Mouse (Mus musculus): Measurements from ENCODE around the gene Tbc1d22b. TPM values are rescaled to one million over a fixed set of nuclear protein-coding genes. Genes with fewer than 3 reads are reported as not detected.

Tbc1d22b gene
- total and polyA plus RNA-seq, 2 experiments from 2014 or later = 29.3 to 38.8 TPM

DNA sequence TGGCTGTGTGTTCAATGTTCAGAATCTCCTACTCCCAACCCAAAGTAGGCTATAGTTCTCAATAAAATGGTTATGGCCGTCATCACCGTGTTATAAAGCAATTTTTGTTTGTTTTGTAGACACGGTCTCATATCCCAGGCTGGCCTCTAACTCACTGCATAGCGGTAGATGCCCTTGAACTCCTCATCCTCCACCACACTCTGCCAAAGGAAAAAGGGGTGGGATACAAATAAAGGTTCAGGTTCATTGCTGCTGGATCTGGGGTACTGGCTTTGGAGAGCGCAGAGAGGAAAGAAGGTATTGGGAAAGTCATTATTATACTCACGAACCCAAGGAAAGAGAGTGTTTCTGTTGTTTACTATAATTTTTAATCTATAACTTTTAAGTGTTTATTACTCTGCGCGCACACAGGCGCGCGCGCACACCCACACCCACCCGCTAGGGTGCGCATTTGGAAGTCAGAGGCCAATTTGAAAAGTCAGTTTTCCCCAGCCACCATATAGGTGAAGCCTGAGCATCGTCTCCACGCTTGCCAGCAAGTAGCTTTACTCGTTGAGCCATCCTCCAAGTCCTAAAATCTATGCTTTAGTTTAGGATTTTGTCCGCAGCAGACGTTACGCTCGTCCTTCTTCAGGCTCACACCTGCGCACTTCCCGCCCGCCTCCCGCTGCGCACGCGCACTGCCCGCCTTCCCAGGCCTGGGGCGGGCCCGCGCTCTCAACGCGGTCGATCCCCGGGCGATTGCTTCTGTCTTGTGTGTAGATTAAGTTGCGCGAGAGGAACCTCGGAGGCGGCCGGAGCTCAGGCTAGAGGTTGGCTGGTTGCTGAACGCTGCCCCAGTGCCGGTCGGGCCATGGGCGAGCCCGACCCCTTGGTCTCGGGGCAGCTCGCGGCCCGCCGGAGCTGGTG is 64.8 kb downstream of the Tbc1d22b start, which contains the start of the genes Rnf8 and Gm28043:
Gene Rnf8, plus strand, starts transcription at position 676 of the 909 bp plus-strand sequence.
Gene Gm28043, plus strand, starts transcription at position 762 of the 909 bp plus-strand sequence.
- DNase-seq (peak; percentile 97), ATAC-seq (peak; percentile 97)
- H3K4me2 ChIP-seq (ENCODE audit: low read depth) = peak within 1 kb of the TSS; percentile 83
- TF ChIP-seq CTCF (IDR thresholded peaks at IDR 0.05; ENCODE audit: low read depth) = peak; percentile 72
- peak within 1 kb of the TSS; percentile 99 for H3K4me3 ChIP-seq (ENCODE audit: low read depth, low read length)
- H3K27me3 ChIP-seq (ENCODE audit: insufficient read depth, low read length) = no peaks in the 10 kb centered on the region
- no peaks in the 10 kb centered on the region for H3K9me3 ChIP-seq (ENCODE audit: low read length)
- 2% methylated on average over 52 of the region's 52 CpGs for WGBS
- H3K4me1 ChIP-seq (ENCODE audit: insufficient read depth) = peaks cover 16% of the 10 kb centered on the region; the same call in 1 of the 2 replicates
- peaks cover 7% of the 10 kb centered on the region; the same call in 1 of the 2 replicates for H3K36me3 ChIP-seq (ENCODE audit: insufficient read depth)
- H3K9ac ChIP-seq = peak within 1 kb of the TSS; percentile 93
- peak within 1 kb of the TSS; percentile 94 for H3K27ac ChIP-seq (ENCODE audit: low read depth, low read length)

DNA sequence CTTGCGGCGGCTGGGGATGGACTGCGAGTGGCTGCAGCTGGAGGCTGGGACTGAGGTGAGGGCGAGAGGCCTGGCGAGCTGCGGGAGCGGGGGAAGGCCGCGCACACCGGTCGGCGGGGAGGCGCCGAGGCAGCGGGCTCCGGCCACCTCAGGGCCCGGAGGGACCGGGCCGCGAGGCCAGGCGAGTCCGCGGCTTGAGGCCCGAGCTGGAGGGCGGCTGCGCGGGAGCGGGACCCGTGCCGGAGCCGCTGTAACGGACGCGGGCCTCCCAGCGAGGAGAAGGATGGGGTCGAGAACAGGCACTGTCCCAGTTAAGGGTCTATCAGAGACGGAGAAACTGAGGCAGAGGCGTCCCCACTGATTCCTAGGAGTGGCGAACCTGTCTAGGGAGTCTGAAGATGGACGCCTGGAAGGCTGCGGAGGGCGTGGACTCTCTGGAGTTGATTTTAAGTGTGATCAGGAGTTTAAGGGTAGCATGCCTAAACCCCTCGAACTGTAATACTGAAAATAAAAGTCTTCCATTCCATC is 65.5 kb downstream of the Tbc1d22b start:
- no peak for TF ChIP-seq CTCF (IDR thresholded peaks at IDR 0.05; ENCODE audit: low read depth)
- peaks cover 14% of the 10 kb centered on the region; the same call in 1 of the 2 replicates for H3K36me3 ChIP-seq (ENCODE audit: insufficient read depth)
- peak overlapping the region; percentile 83 for H3K4me2 ChIP-seq (ENCODE audit: low read depth)
- H3K4me3 ChIP-seq (ENCODE audit: low read depth, low read length) = peak overlapping the region; percentile 99
- DNase-seq = peak; percentile 25
- under 1% methylated on average over 41 of the region's 43 CpGs for WGBS
- H3K27ac ChIP-seq (ENCODE audit: low read depth, low read length) = peak overlapping the region; percentile 94
- no peaks in the 10 kb centered on the region for H3K27me3 ChIP-seq (ENCODE audit: insufficient read depth, low read length)
- peak overlapping the region; percentile 93 for H3K9ac ChIP-seq
- H3K4me1 ChIP-seq (ENCODE audit: insufficient read depth) = peaks cover 16% of the 10 kb centered on the region; the same call in 1 of the 2 replicates
- H3K9me3 ChIP-seq (ENCODE audit: low read length) = no peaks in the 10 kb centered on the region
- ATAC-seq = peak; percentile 66

DNA sequence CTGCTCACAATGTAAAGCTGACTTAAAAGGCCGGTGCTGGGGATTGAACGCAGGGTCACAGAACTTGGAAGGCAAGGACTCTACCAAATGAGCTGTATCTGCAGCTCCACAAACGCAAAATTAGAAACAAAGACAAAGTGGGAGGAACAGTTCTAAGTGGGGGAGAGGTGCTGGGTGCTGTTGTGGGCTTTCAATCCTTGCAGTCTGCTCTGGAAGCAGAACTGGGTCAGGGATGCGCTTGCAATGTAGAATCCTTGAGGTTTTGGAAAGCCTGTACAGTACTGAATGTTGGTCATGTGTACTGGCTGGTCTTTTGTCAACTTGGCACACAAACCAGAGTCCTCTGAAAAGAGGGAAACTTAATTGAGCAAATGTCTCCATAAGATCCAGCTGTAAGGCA is 66.0 kb downstream of the Tbc1d22b start:
- Histone ChIP-seq H3K27ac (ENCODE audit: low read depth, low read length) (peak overlapping the region; percentile 94), H3K36me3 (ENCODE audit: insufficient read depth) (peaks cover 14% of the 10 kb centered on the region; the same call in 1 of the 2 replicates), H3K27me3 (ENCODE audit: insufficient read depth, low read length) (no peaks in the 10 kb centered on the region), H3K4me1 (ENCODE audit: insufficient read depth) (peaks cover 16% of the 10 kb centered on the region; the same call in 1 of the 2 replicates), H3K4me2 (ENCODE audit: low read depth) (peak overlapping the region; percentile 83), H3K9ac (peak overlapping the region; percentile 93), H3K4me3 (ENCODE audit: low read depth, low read length) (peak overlapping the region; percentile 99), H3K9me3 (ENCODE audit: low read length) (no peaks in the 10 kb centered on the region)
- WGBS = 8% methylated on average over 4 of the region's 4 CpGs
- no peak for TF ChIP-seq CTCF (IDR thresholded peaks at IDR 0.05; ENCODE audit: low read depth)
- ATAC-seq (no peak), DNase-seq (peak; percentile 11)

GRCm38 (mm10) chr17:29619231-29619630 is 69.6 kb downstream of the Tbc1d22b start:
- Histone ChIP-seq H3K27ac (ENCODE audit: low read depth, low read length) (no peak overlapping the region), H3K27me3 (ENCODE audit: insufficient read depth, low read length) (no peaks in the 10 kb centered on the region), H3K9ac (no peak overlapping the region), H3K9me3 (ENCODE audit: low read length) (no peaks in the 10 kb centered on the region), H3K4me3 (ENCODE audit: low read depth, low read length) (no peak overlapping the region), H3K4me2 (ENCODE audit: low read depth) (no peak overlapping the region), H3K36me3 (ENCODE audit: insufficient read depth) (peaks cover 38% of the 10 kb centered on the region), H3K4me1 (ENCODE audit: insufficient read depth) (peaks cover 13% of the 10 kb centered on the region; the same call in 1 of the 2 replicates)
- no peak for DNase-seq
- WGBS = 92% methylated on average over 3 of the region's 3 CpGs
- TF ChIP-seq CTCF (IDR thresholded peaks at IDR 0.05; ENCODE audit: low read depth) = no peak
- ATAC-seq = no peak

DNA sequence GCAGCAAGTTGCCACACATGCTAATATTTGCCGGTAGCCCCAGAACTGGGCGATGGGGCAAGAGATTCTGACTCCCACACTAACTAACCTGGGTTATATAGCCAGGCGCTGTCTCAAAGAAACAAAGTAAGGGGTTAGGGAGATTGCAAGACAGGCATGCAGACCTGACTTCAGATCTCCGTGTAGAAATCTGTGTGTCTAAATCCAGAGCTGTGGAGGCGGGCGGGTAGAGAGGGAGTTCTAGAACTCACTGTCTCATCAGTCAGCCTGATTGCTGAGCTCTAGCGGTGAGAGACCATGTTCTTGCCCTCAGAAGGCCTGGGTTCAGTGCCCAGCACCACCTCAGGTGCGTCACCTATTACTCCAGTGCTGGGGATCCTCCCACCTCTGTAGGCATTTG is 73.9 kb downstream of the Tbc1d22b start:
- Histone ChIP-seq H3K27ac (ENCODE audit: low read depth, low read length) (no peak overlapping the region), H3K27me3 (ENCODE audit: insufficient read depth, low read length) (no peaks in the 10 kb centered on the region), H3K4me3 (ENCODE audit: low read depth, low read length) (no peak overlapping the region), H3K4me1 (ENCODE audit: insufficient read depth) (no peaks in the 10 kb centered on the region), H3K9ac (no peak overlapping the region), H3K36me3 (ENCODE audit: insufficient read depth) (peaks cover 63% of the 10 kb centered on the region), H3K9me3 (ENCODE audit: low read length) (no peaks in the 10 kb centered on the region), H3K4me2 (ENCODE audit: low read depth) (no peak overlapping the region)
- DNase-seq (no peak), ATAC-seq (no peak)
- 95% methylated on average over 8 of the region's 8 CpGs for WGBS
- TF ChIP-seq CTCF (IDR thresholded peaks at IDR 0.05; ENCODE audit: low read depth) = no peak

DNA sequence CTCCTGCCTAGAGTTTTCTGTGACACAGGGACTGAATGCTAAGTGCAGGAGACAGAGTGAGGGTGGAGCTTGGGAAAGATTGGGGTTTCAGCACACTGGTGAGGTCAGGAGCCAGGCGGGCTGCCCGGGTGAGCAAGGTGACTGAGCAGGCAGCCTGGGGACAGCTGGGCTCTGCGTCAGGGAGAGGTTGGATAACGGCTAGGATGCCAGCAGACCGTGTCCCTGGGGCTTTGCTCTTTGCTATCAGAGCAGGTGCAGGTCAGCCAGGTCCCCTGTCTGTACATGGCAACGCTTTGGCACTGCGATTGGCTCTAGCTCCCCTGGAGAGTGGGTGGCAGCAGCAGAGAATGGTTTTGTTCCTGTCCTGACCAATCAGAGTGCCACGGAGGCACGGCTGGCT is 77.7 kb downstream of the Tbc1d22b start:
- 90% methylated on average over 9 of the region's 9 CpGs for WGBS
- Histone ChIP-seq H3K9ac (no peak overlapping the region), H3K36me3 (ENCODE audit: insufficient read depth) (peaks cover 72% of the 10 kb centered on the region), H3K27ac (ENCODE audit: low read depth, low read length) (no peak overlapping the region), H3K4me2 (ENCODE audit: low read depth) (no peak overlapping the region), H3K4me3 (ENCODE audit: low read depth, low read length) (no peak overlapping the region), H3K27me3 (ENCODE audit: insufficient read depth, low read length) (no peaks in the 10 kb centered on the region), H3K4me1 (ENCODE audit: insufficient read depth) (no peaks in the 10 kb centered on the region), H3K9me3 (ENCODE audit: low read length) (no peaks in the 10 kb centered on the region)
- DNase-seq (no peak), ATAC-seq (no peak)
- TF ChIP-seq CTCF (IDR thresholded peaks at IDR 0.05; ENCODE audit: low read depth) = no peak

DNA sequence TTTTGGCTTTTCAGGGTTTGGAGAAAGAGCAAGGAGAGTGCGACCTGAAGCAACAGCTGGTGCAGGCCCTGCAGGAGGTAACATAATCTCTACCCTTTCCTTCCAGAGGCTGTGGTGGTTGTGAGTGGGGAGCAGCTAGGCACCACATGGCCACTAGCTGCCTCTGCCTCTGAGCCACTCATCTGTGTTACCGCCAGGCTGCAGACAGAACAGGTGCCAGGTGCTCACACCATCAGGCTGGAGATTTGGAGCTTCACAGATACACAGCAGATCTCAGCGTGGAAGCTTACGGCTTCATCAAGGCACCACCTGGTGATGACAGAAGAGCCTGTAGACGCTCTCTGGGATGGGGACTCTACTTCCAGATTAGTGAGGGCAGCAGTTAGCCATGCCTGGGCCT is 79.4 kb downstream of the Tbc1d22b start:
- DNase-seq (no peak), ATAC-seq (no peak)
- Histone ChIP-seq H3K36me3 (ENCODE audit: insufficient read depth) (peaks cover 72% of the 10 kb centered on the region), H3K27ac (ENCODE audit: low read depth, low read length) (no peak overlapping the region), H3K27me3 (ENCODE audit: insufficient read depth, low read length) (no peaks in the 10 kb centered on the region), H3K9me3 (ENCODE audit: low read length) (no peaks in the 10 kb centered on the region), H3K4me3 (ENCODE audit: low read depth, low read length) (no peak overlapping the region), H3K4me2 (ENCODE audit: low read depth) (no peak overlapping the region), H3K9ac (no peak overlapping the region), H3K4me1 (ENCODE audit: insufficient read depth) (no peaks in the 10 kb centered on the region)
- WGBS = 84% methylated on average over 5 of the region's 5 CpGs
- no peak for TF ChIP-seq CTCF (IDR thresholded peaks at IDR 0.05; ENCODE audit: low read depth)
